In the genomic region with DNA sequence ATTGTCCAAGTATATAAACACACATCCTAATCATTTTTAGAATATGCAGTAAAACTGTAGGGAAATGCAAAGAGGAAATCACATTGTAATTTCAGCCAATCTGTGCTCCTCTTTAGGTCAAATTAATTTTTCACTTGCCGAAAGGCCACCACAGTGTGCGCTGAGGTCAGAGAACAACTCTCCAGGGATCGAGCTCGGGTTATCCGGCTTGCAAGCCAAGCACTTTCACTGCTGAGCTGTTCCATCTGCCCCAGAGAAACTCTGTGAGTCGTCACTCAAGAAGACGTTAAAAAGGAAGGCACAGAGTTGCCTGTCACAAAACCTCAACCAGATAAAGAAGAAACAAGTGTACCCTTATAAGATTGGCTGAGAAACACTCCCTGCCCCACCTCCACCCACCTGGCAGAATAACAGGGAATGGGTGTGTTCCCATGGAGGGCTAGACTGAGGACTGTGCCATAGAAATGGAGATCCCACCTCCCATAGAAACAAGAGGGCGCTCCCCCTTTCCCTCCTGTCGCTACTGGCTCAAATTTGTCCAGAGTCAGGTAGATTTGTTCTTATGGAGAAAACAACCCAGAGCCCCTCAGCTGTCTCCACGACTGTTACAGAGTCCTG, we compare ENCODE assay signal across 14 mouse cellular contexts.
DNase-seq lines count a peak whose midpoint lies in the region; ATAC-seq lines count a peak whose summit lies in the region.
"Had no signal": no experiment of that assay in that cellular context is flagged by ENCODE, and none has a peak within 500 bp of the region (broad histone marks: within the 10 kb centered on the region; RNA-seq: fewer than 3 reads in every experiment).

No protein-coding gene starts in this region.

- no peak for DNase-seq in hindbrain, embryonic 11.5 days (ENCODE audit: low spot score)
- no peak for DNase-seq in heart, embryonic 10.5 days (ENCODE audit: low spot score)
- DNase-seq in kidney, adult 9 months: peak; percentile 63
- peak; percentile 27 for DNase-seq in skeletal muscle tissue, adult 2 months (ENCODE audit: low read depth, low spot score)
- no peak for DNase-seq in cerebellum, postnatal 36 days
- DNase-seq: lung, adult 18-20 months had no signal

- no peak overlapping the region for H3K4me3 ChIP-seq in hindbrain, embryonic 13.5 days
- H3K4me3 ChIP-seq in hindbrain, embryonic 11.5 days (ENCODE audit: low read depth, low read length): no peak overlapping the region
- no peak overlapping the region for H3K4me3 ChIP-seq in heart, embryonic 10.5 days
- H3K4me3 ChIP-seq: erythroblast, embryonic 14.5 days; layer of hippocampus, adult 2 months; myocyte had no signal

- H3K4me2 ChIP-seq in hindbrain, embryonic 13.5 days: no peak overlapping the region
- no peak overlapping the region for H3K4me2 ChIP-seq in hindbrain, embryonic 11.5 days (replicated peaks; ENCODE audit: low read depth, low read length)
- H3K4me2 ChIP-seq: hindbrain, embryonic 14.5 days had no signal

- H3K36me3 ChIP-seq in hindbrain, embryonic 13.5 days: peaks cover 10% of the 10 kb centered on the region; the same call in 1 of the 2 replicates
- H3K36me3 ChIP-seq in hindbrain, embryonic 11.5 days (ENCODE audit: control insufficient read depth, insufficient read depth, low read length): no peaks in the 10 kb centered on the region
- H3K36me3 ChIP-seq in heart, embryonic 10.5 days: no peaks in the 10 kb centered on the region

- H3K27ac ChIP-seq in hindbrain, embryonic 13.5 days: no peak overlapping the region
- no peak overlapping the region for H3K27ac ChIP-seq in hindbrain, embryonic 11.5 days (ENCODE audit: low read depth, low read length)
- peak overlapping the region; percentile 18; the same call in 1 of the 2 replicates for H3K27ac ChIP-seq in heart, embryonic 10.5 days
- H3K27ac ChIP-seq: hindbrain, embryonic 14.5 days; layer of hippocampus, adult 2 months; stomach, postnatal 0 days had no signal

- H3K9me3 ChIP-seq in hindbrain, embryonic 13.5 days: no peaks in the 10 kb centered on the region
- H3K9me3 ChIP-seq in hindbrain, embryonic 11.5 days (ENCODE audit: control insufficient read depth, low read length): no peaks in the 10 kb centered on the region
- no peaks in the 10 kb centered on the region for H3K9me3 ChIP-seq in heart, embryonic 10.5 days

- no peaks in the 10 kb centered on the region for H3K27me3 ChIP-seq in hindbrain, embryonic 13.5 days
- no peaks in the 10 kb centered on the region for H3K27me3 ChIP-seq in hindbrain, embryonic 11.5 days (ENCODE audit: control insufficient read depth, insufficient read depth, low read length)
- 0 out of 2 replicates have a peak, but pooled peaks cover 3% of the 10 kb centered on the region for H3K27me3 ChIP-seq in heart, embryonic 10.5 days (ENCODE audit: insufficient read depth, poor library complexity, severe bottlenecking)
- H3K27me3 ChIP-seq: CH12.LX had no signal

- no peak overlapping the region for H3K9ac ChIP-seq in hindbrain, embryonic 13.5 days
- no peak overlapping the region for H3K9ac ChIP-seq in hindbrain, embryonic 11.5 days (ENCODE audit: low read depth, low read length)
- H3K9ac ChIP-seq: hindbrain, embryonic 14.5 days had no signal

- H3K4me1 ChIP-seq in hindbrain, embryonic 13.5 days (replicated peaks): peaks cover 16% of the 10 kb centered on the region
- no peaks in the 10 kb centered on the region for H3K4me1 ChIP-seq in hindbrain, embryonic 11.5 days (replicated peaks; ENCODE audit: control insufficient read depth, insufficient read depth, low read length)
- peaks cover 22% of the 10 kb centered on the region; the same call in 1 of the 2 replicates for H3K4me1 ChIP-seq in heart, embryonic 10.5 days

- WGBS in hindbrain, embryonic 13.5 days: 61% methylated on average over 10 of the region's 10 CpGs
- WGBS in hindbrain, embryonic 11.5 days: 60% methylated on average over 10 of the region's 10 CpGs
- WGBS in heart, embryonic 10.5 days: 34% methylated on average over 10 of the region's 10 CpGs

- ATAC-seq in hindbrain, embryonic 13.5 days (ENCODE audit: low FRiP score): 0 out of 2 replicates have a peak, but pooled peaks have one; percentile 13
- ATAC-seq in hindbrain, embryonic 11.5 days (ENCODE audit: low FRiP score): no peak
- no peak for ATAC-seq in inflammation-experienced regulatory T-cells, adult 6 months

Comparison
In these comparisons a context has a peak if more than half of its experiments do, and no peak if none do; other contexts are left out.
1. DNase-seq: peak in kidney, adult 9 months (single experiment) and skeletal muscle tissue, adult 2 months (single experiment); none in hindbrain, embryonic 11.5 days (single experiment), heart, embryonic 10.5 days (single experiment) and cerebellum, postnatal 36 days (0 of 2).